Mouse (Mus musculus): Measurements from ENCODE around the gene Bloc1s4. TPM values are rescaled to one million over a fixed set of nuclear protein-coding genes. Genes with fewer than 3 reads are reported as not detected.

Gene Bloc1s4
- total and polyA plus RNA-seq, 3 experiments: 20.9 to 23.3 (median 21.2) TPM

DNA sequence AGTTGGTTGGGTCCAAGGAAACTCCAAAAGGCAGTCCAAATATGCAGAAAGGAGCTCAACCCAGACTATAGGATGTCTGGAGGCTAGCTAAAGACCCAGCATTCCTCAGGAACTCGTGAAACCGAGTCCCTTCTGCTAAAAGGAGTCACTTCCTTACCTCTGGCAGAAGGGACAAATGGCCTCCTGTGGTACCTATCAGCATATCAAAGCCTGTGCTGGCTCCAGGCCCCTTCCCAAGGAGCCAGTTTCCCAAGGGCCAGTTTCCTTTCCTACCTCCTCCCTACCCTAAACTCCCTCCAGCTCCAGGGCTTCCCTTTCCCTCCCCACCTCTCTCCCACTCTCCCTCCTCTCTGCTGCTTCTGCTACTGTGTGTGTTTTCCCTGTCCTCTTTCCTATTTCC, 28.7 kb upstream of the Bloc1s4 start:
- no peak overlapping the region for H3K4me2 ChIP-seq (ENCODE audit: insufficient read depth, low read depth, poor library complexity, severe bottlenecking)
- H3K79me2 ChIP-seq (replicated peaks; ENCODE audit: control insufficient read depth, extremely low read depth, insufficient read depth, poor library complexity, severe bottlenecking): no peaks in the 10 kb centered on the region
- TF ChIP-seq MAZ (IDR thresholded peaks at IDR 0.05; ENCODE audit: low read depth, low read length) (no peak), TBP (conservative IDR thresholded peaks at IDR 0.05; ENCODE audit: low read depth, low read length) (no peak), UBTF (IDR thresholded peaks at IDR 0.05; ENCODE audit: low read depth, low read length) (no peak), NRF1 (IDR thresholded peaks at IDR 0.05; ENCODE audit: low read depth, low read length) (no peak)
- DNase-seq (ENCODE audit: extremely low read depth): no peak
- H3K27ac ChIP-seq (ENCODE audit: insufficient read depth, low read depth): no peak overlapping the region
- H3K4me3 ChIP-seq (replicated peaks in 1 of 3; ENCODE audit: low read depth in 2 of 3, low read length in 2 of 3, poor library complexity in 1 of 3): no peak overlapping the region
- H3K4me1 ChIP-seq (ENCODE audit: control insufficient read depth in 1 of 2, insufficient read depth in 2 of 2): peaks cover 0 to 7% of the 10 kb centered on the region in 2 experiments; a peak in 2 of 4 replicates
- dilution Hi-C loops (cut with MboI; ENCODE audit: extremely low pct_ligation_motif_present, extremely low pct_unique_long_range_greater_than_20kb, low sequenced_read_pairs): no loop called here
- no peaks in the 10 kb centered on the region for H3K36me3 ChIP-seq (replicated peaks in 1 of 2; ENCODE audit: control insufficient read depth in 1 of 2, insufficient read depth in 1 of 2, low read length in 1 of 2)
- H3K27me3 ChIP-seq (replicated peaks): peaks cover 4% of the 10 kb centered on the region
- in situ Hi-C loops (cut with MboI; ENCODE audit: low pct_ligation_motif_present, low pct_unique_long_range_greater_than_20kb, low sequenced_read_pairs): no loop called here
- H3K9ac ChIP-seq (ENCODE audit: insufficient read depth, low read depth): no peak overlapping the region
- H3K9me3 ChIP-seq (replicated peaks; ENCODE audit: low read length): peaks cover 19% of the 10 kb centered on the region

- Histone ChIP-seq H3K4me1 (ENCODE audit: control insufficient read depth in 1 of 2, insufficient read depth in 2 of 2) (peaks cover 0 to 7% of the 10 kb centered on the region in 2 experiments; a peak in 3 of 4 replicates), H3K36me3 (replicated peaks in 1 of 2; ENCODE audit: control insufficient read depth in 1 of 2, insufficient read depth in 1 of 2, low read length in 1 of 2) (no peaks in the 10 kb centered on the region), H3K27me3 (replicated peaks) (peaks cover 6% of the 10 kb centered on the region), H3K4me3 (replicated peaks in 1 of 3; ENCODE audit: low read depth in 2 of 3, low read length in 2 of 3, poor library complexity in 1 of 3) (no peak overlapping the region), H3K9ac (ENCODE audit: insufficient read depth, low read depth) (no peak overlapping the region), H3K4me2 (ENCODE audit: insufficient read depth, low read depth, poor library complexity, severe bottlenecking) (no peak overlapping the region), H3K79me2 (replicated peaks; ENCODE audit: control insufficient read depth, extremely low read depth, insufficient read depth, poor library complexity, severe bottlenecking) (no peaks in the 10 kb centered on the region), H3K9me3 (replicated peaks; ENCODE audit: low read length) (peaks cover 19% of the 10 kb centered on the region), H3K27ac (ENCODE audit: insufficient read depth, low read depth) (no peak overlapping the region)
- in situ Hi-C loops (cut with MboI; ENCODE audit: low pct_ligation_motif_present, low pct_unique_long_range_greater_than_20kb, low sequenced_read_pairs) (no loop called here), dilution Hi-C loops (cut with MboI; ENCODE audit: extremely low pct_ligation_motif_present, extremely low pct_unique_long_range_greater_than_20kb, low sequenced_read_pairs) (no loop called here)
- TF ChIP-seq JUN (IDR thresholded peaks at IDR 0.05; ENCODE audit: insufficient read depth, low read depth, low read length) (no peak), HCFC1 (IDR thresholded peaks at IDR 0.05; ENCODE audit: low read depth, low read length) (no peak), USF1 (IDR thresholded peaks at IDR 0.05; ENCODE audit: low read depth, low read length) (no peak), SIN3A (IDR thresholded peaks at IDR 0.05; ENCODE audit: low read length) (no peak), TBP (conservative IDR thresholded peaks at IDR 0.05; ENCODE audit: low read depth, low read length) (no peak), IRF4 (IDR thresholded peaks at IDR 0.05; ENCODE audit: low read depth, low read length) (no peak), POLR2AphosphoS2 (IDR thresholded peaks at IDR 0.05; ENCODE audit: low read depth, low read length) (no peak), UBTF (IDR thresholded peaks at IDR 0.05; ENCODE audit: low read depth, low read length) (no peak), MAZ (IDR thresholded peaks at IDR 0.05; ENCODE audit: low read depth, low read length) (no peak), NRF1 (IDR thresholded peaks at IDR 0.05; ENCODE audit: low read depth, low read length) (no peak), E2F4 (IDR thresholded peaks at IDR 0.05; ENCODE audit: insufficient replicate concordance, low read depth, low read length) (no peak), MEF2A (IDR thresholded peaks at IDR 0.05; ENCODE audit: borderline replicate concordance, low read depth, low read length) (no peak), MAFK (IDR thresholded peaks at IDR 0.05; ENCODE audit: insufficient replicate concordance, low read length) (no peak), JUND (conservative IDR thresholded peaks at IDR 0.05; ENCODE audit: low read depth, low read length) (no peak), POLR2A (IDR thresholded peaks at IDR 0.05; ENCODE audit: low read depth, low read length) (no peak)
- no peak for DNase-seq (ENCODE audit: extremely low read depth)
Observed at GRCm38 (mm10) chr5:36776021-36776575, 27.6 kb upstream of the Bloc1s4 start.
